Comparison of ENCODE assay signal across 13 mouse cellular contexts in the genomic region with DNA sequence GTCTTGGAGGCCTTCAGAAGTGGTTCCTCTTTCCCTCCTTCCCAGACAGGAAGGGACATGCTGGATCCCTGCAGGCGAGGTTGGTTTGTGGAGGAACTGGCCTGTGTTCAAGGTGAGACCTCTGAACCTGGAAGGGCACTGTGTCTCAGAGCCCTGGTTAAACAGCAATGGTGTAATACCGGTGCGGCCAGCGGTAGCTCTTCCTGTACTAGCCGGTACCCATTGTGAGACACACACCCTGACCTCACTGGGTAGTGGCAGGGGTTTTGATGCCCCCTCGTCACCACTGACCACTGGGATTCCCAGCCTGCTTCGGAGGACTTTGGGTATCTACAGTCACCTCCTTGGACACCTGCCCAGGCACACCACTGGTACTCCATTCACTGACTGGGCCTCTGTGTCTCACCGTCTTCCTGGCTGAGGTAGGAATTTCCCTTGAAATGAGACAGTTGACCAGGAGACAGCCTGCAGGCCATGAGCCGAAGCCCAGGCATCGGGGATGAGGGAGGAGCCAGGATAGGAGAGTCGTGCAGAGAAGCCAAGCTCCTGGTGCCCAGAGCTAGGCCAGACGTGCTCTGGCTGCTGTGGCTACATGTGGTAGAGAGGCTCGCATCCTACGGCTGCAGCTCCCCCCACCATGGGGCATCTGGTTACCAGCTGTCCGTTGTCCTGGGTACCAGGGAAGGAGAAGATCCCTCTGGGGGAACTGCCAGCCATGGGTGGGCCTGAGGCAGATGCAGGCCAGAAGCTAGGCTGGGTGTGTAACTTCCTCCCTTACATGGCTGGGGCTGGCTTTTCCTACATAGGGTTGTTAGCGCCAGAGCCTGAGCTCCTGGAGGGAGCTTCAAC. TPM values are rescaled to one million over a fixed set of nuclear protein-coding genes. Genes with fewer than 3 reads are reported as not detected.
DNase-seq lines count a peak whose midpoint lies in the region; ATAC-seq and TF ChIP-seq lines count a peak whose summit lies in the region.
"Had no signal": no experiment of that assay in that cellular context is flagged by ENCODE, and none has a peak within 500 bp of the region (broad histone marks: within the 10 kb centered on the region; RNA-seq: fewer than 3 reads in every experiment).

No protein-coding gene starts in this region.

- ATAC-seq in heart, postnatal 0 days (ENCODE audit: insufficient read depth, low read depth) = no peak

- intact Hi-C loops in heart, postnatal 25 days (cut with DNase I) = no loop called here

- no peak overlapping the region for H3K4me3 ChIP-seq in heart, postnatal 0 days (ENCODE audit: low read depth, low read length)
- H3K4me3 ChIP-seq: midbrain, embryonic 12.5 days had no signal

- WGBS in heart, postnatal 0 days = 63% methylated on average over 16 of the region's 16 CpGs

- H3K27me3 ChIP-seq in heart, postnatal 0 days (ENCODE audit: control insufficient read depth, insufficient read depth, low read length) = 0 out of 2 replicates have a peak, but pooled peaks cover 12% of the 10 kb centered on the region

- H3K9ac ChIP-seq in heart, postnatal 0 days (replicated peaks; ENCODE audit: low read depth, low read length) = no peak overlapping the region
- H3K9ac ChIP-seq: midbrain, embryonic 12.5 days had no signal

- TF ChIP-seq EP300 in heart, postnatal 0 days (IDR thresholded peaks at IDR 0.05; ENCODE audit: low read depth) = no peak

- H3K36me3 ChIP-seq in heart, postnatal 0 days (replicated peaks; ENCODE audit: control insufficient read depth, insufficient read depth, low read length) = no peaks in the 10 kb centered on the region
- H3K36me3 ChIP-seq: midbrain, embryonic 12.5 days had no signal

- DNase-seq in adrenal gland, postnatal 10 days = peak; percentile 35
- no peak for DNase-seq in adrenal gland, adult 2 months
- no peak for DNase-seq in heart, postnatal 0 days (ENCODE audit: low spot score)
- no peak for DNase-seq in heart, postnatal 25 days (ENCODE audit: low spot score)
- DNase-seq in ovary, postnatal 36 days (ENCODE audit: low spot score) = peak; percentile 11
- no peak for DNase-seq in ovary, postnatal 14 days (ENCODE audit: low spot score)
- DNase-seq in layer of hippocampus, postnatal 25 days (ENCODE audit: extremely low spot score in 1 of 2, low spot score in 1 of 2) = no peak
- no peak for DNase-seq in left cerebral cortex, adult 11 months (ENCODE audit: low spot score)
- DNase-seq: adrenal gland, postnatal 25 days; cerebellum, adult 2 months; kidney, adult 8-10 months; right cerebral cortex, postnatal 4 days had no signal

- no peaks in the 10 kb centered on the region for H3K9me3 ChIP-seq in heart, postnatal 0 days (replicated peaks; ENCODE audit: control insufficient read depth, low read length)
- H3K9me3 ChIP-seq: midbrain, embryonic 12.5 days had no signal

- no peak for TF ChIP-seq CTCF in heart, postnatal 0 days (IDR thresholded peaks at IDR 0.05; ENCODE audit: low read depth)

- peak overlapping the region; percentile 77 for H3K27ac ChIP-seq in heart, postnatal 0 days (ENCODE audit: low read depth)
- H3K27ac ChIP-seq: midbrain, embryonic 12.5 days had no signal

- H3K4me1 ChIP-seq in heart, postnatal 0 days (ENCODE audit: control insufficient read depth, insufficient read depth) = peaks cover 18% of the 10 kb centered on the region; the same call in 1 of the 2 replicates

- no peak overlapping the region; the same call in 1 of the 2 replicates for H3K4me2 ChIP-seq in heart, postnatal 0 days (ENCODE audit: low read depth, low read length)
- H3K4me2 ChIP-seq: midbrain, embryonic 12.5 days had no signal

RNA-seq across cellular contexts. Expression of gene C1qtnf1, which starts 3.3 kb away (rescaled TPM):
- total RNA-seq in adrenal gland, postnatal 10 days (2021) = 10 to 100 TPM; 27.7 to 28.7 TPM
- 10 to 100 TPM; 14.8 to 24.8 TPM for total RNA-seq in adrenal gland, adult 2 months (2021)
- 14.6 and 17.9 TPM in 2 replicates for polyA plus RNA-seq in adrenal gland, adult 2 months (2012; rRNA removed)
- 5.8 and 12.6 TPM in 2 replicates for total RNA-seq in heart, postnatal 0 days (2014; rRNA removed; ENCODE audit: low replicate concordance)
- polyA plus RNA-seq in heart, postnatal 0 days (2015; fragmentation: Nextera tagmentation; extraction: Ambion mirVana) = 7.8 and 8.3 TPM in 2 replicates
- 10 to 100 TPM; 17.7 to 31.0 TPM for total RNA-seq in heart, postnatal 25 days (2021)
- 1 to 10 TPM; 2.7 to 3.2 TPM for total RNA-seq in layer of hippocampus, postnatal 25 days (2021)

RNA-seq across cellular contexts. Expression of gene Cant1, which starts 12.4 kb away (rescaled TPM):
- 10 to 100 TPM; 29.7 to 29.8 TPM for total RNA-seq in adrenal gland, postnatal 10 days (2021)
- total RNA-seq in adrenal gland, adult 2 months (2021) = 10 to 100 TPM; 28.8 to 35.6 TPM
- polyA plus RNA-seq in adrenal gland, adult 2 months (2012; rRNA removed) = 59.5 and 66.8 TPM in 2 replicates
- total RNA-seq in heart, postnatal 0 days (2014; rRNA removed; ENCODE audit: low replicate concordance) = 28.3 and 35.5 TPM in 2 replicates
- 10.4 and 12.6 TPM in 2 replicates for polyA plus RNA-seq in heart, postnatal 0 days (2015; fragmentation: Nextera tagmentation; extraction: Ambion mirVana)
- total RNA-seq in heart, postnatal 25 days (2021) = 10 to 100 TPM; 16.0 to 17.2 TPM
- 10 to 100 TPM; 38.7 to 39.0 TPM for total RNA-seq in layer of hippocampus, postnatal 25 days (2021)

RNA-seq across cellular contexts. Expression of gene Lgals3bp, which starts 29.4 kb away (rescaled TPM):
- total RNA-seq in adrenal gland, postnatal 10 days (2021) = 10 to 100 TPM; 55.4 to 58.3 TPM
- total RNA-seq in adrenal gland, adult 2 months (2021) = 100 to 1,000 TPM in 1 of 2 experiments, 10 to 100 TPM in 1; 92.7 to 160 TPM
- 336 and 430 TPM in 2 replicates for polyA plus RNA-seq in adrenal gland, adult 2 months (2012; rRNA removed)
- total RNA-seq in heart, postnatal 0 days (2014; rRNA removed; ENCODE audit: low replicate concordance) = 77.9 and 83.1 TPM in 2 replicates
- 27.6 and 28.6 TPM in 2 replicates for polyA plus RNA-seq in heart, postnatal 0 days (2015; fragmentation: Nextera tagmentation; extraction: Ambion mirVana)
- 10 to 100 TPM; 19.2 to 24.0 TPM for total RNA-seq in heart, postnatal 25 days (2021)
- total RNA-seq in layer of hippocampus, postnatal 25 days (2021) = 10 to 100 TPM; 13.5 to 14.2 TPM

RNA-seq across cellular contexts. Expression of gene Engase, which starts 45.3 kb away (rescaled TPM):
- 10 to 100 TPM; 12.7 to 16.3 TPM for total RNA-seq in adrenal gland, postnatal 10 days (2021)
- total RNA-seq in adrenal gland, adult 2 months (2021) = 10 to 100 TPM; 10.1 to 17.1 TPM
- 26.4 and 40.6 TPM in 2 replicates for polyA plus RNA-seq in adrenal gland, adult 2 months (2012; rRNA removed)
- 9.1 and 12.0 TPM in 2 replicates for total RNA-seq in heart, postnatal 0 days (2014; rRNA removed; ENCODE audit: low replicate concordance)
- polyA plus RNA-seq in heart, postnatal 0 days (2015; fragmentation: Nextera tagmentation; extraction: Ambion mirVana) = 3.0 and 3.6 TPM in 2 replicates
- 1 to 10 TPM; 5.7 to 6.3 TPM for total RNA-seq in heart, postnatal 25 days (2021)
- 10 to 100 TPM; 12.3 to 14.1 TPM for total RNA-seq in layer of hippocampus, postnatal 25 days (2021)

Comparison
In these comparisons a context has a peak if more than half of its experiments do, and no peak if none do; other contexts are left out.
1. DNase-seq: peak in adrenal gland, postnatal 10 days (single experiment) and ovary, postnatal 36 days (single experiment); none in adrenal gland, adult 2 months (single experiment), heart, postnatal 0 days (single experiment), heart, postnatal 25 days (single experiment), ovary, postnatal 14 days (single experiment), layer of hippocampus, postnatal 25 days (0 of 2) and left cerebral cortex, adult 11 months (single experiment).